Comparison of ENCODE assay signal across 20 mouse cellular contexts in genomic region chr4:154214075-154214474, GRCm38 (mm10). TPM values are rescaled to one million over a fixed set of nuclear protein-coding genes. Genes with fewer than 3 reads are reported as not detected.
DNase-seq lines count a peak whose midpoint lies in the region; ATAC-seq and TF ChIP-seq lines count a peak whose summit lies in the region.
"Had no signal": no experiment of that assay in that cellular context is flagged by ENCODE, and none has a peak within 500 bp of the region (broad histone marks: within the 10 kb centered on the region; RNA-seq: fewer than 3 reads in every experiment).

No protein-coding gene starts in this region.

- 17% methylated on average over 5 of the region's 5 CpGs for WGBS in heart, embryonic 15.5 days
- WGBS in lung, embryonic 16.5 days, result 3% methylated on average over 5 of the region's 5 CpGs
- WGBS in lung, postnatal 0 days, result 8% methylated on average over 5 of the region's 5 CpGs
- 8% methylated on average over 5 of the region's 5 CpGs for WGBS in intestine, embryonic 16.5 days
- 6% methylated on average over 5 of the region's 5 CpGs for WGBS in stomach, embryonic 16.5 days

- no peak overlapping the region for H3K9ac ChIP-seq in heart, embryonic 15.5 days
- H3K9ac ChIP-seq in lung, embryonic 16.5 days (ENCODE audit: low read length), result no peak overlapping the region
- H3K9ac ChIP-seq in lung, postnatal 0 days (replicated peaks; ENCODE audit: low read depth), result no peak overlapping the region
- H3K9ac ChIP-seq in intestine, embryonic 16.5 days (ENCODE audit: low read depth, low read length), result no peak overlapping the region
- H3K9ac ChIP-seq in stomach, embryonic 16.5 days (ENCODE audit: low read length), result no peak overlapping the region
- H3K9ac ChIP-seq: midbrain, embryonic 15.5 days had no signal

- no peaks in the 10 kb centered on the region for H3K27me3 ChIP-seq in heart, embryonic 15.5 days
- H3K27me3 ChIP-seq in lung, embryonic 16.5 days (ENCODE audit: control insufficient read depth, insufficient read depth, low read depth, low read length), result no peaks in the 10 kb centered on the region
- H3K27me3 ChIP-seq in lung, postnatal 0 days (replicated peaks; ENCODE audit: insufficient read depth, low read length), result no peaks in the 10 kb centered on the region
- no peaks in the 10 kb centered on the region for H3K27me3 ChIP-seq in intestine, embryonic 16.5 days (replicated peaks; ENCODE audit: control insufficient read depth, insufficient read depth, low read length)
- no peaks in the 10 kb centered on the region for H3K27me3 ChIP-seq in stomach, embryonic 16.5 days (ENCODE audit: control insufficient read depth, insufficient read depth, low read length)
- H3K27me3 ChIP-seq: midbrain, embryonic 15.5 days had no signal

- DNase-seq in heart, adult 11 months, result no peak
- DNase-seq in lung, postnatal 0 days (ENCODE audit: low spot score), result no peak
- DNase-seq in urinary bladder, postnatal 10 days (ENCODE audit: low spot score), result no peak
- no peak for DNase-seq in frontal cortex, postnatal 25 days (ENCODE audit: low spot score in 2 of 2)
- DNase-seq: cerebellum, adult 18-20 months; embryo, embryonic 11 days; kidney, adult 8-10 months; kidney, postnatal 25 days; retina, postnatal 1 day; right cerebral cortex, postnatal 4 days; thymus, postnatal 36 days had no signal

- TF ChIP-seq EP300 in lung, postnatal 0 days (IDR thresholded peaks at IDR 0.05), result no peak

- H3K27ac ChIP-seq in heart, embryonic 15.5 days, result peak overlapping the region; percentile 86
- no peak overlapping the region for H3K27ac ChIP-seq in lung, embryonic 16.5 days (ENCODE audit: low read length)
- H3K27ac ChIP-seq in lung, postnatal 0 days (ENCODE audit: low read length), result no peak overlapping the region
- H3K27ac ChIP-seq in intestine, embryonic 16.5 days (ENCODE audit: low read length), result no peak overlapping the region
- H3K27ac ChIP-seq in stomach, embryonic 16.5 days (ENCODE audit: low read length), result 0 out of 2 replicates have a peak overlapping the region, but pooled peaks have one; percentile 17
- H3K27ac ChIP-seq: midbrain, embryonic 15.5 days had no signal

- no peaks in the 10 kb centered on the region for H3K36me3 ChIP-seq in heart, embryonic 15.5 days
- H3K36me3 ChIP-seq in lung, embryonic 16.5 days (ENCODE audit: control insufficient read depth, insufficient read depth, low read length), result no peaks in the 10 kb centered on the region
- no peaks in the 10 kb centered on the region for H3K36me3 ChIP-seq in lung, postnatal 0 days (ENCODE audit: insufficient read depth, low read length)
- no peaks in the 10 kb centered on the region for H3K36me3 ChIP-seq in intestine, embryonic 16.5 days (ENCODE audit: control insufficient read depth, insufficient read depth, low read length)
- H3K36me3 ChIP-seq in stomach, embryonic 16.5 days (ENCODE audit: control insufficient read depth, insufficient read depth, low read length), result no peaks in the 10 kb centered on the region
- H3K36me3 ChIP-seq: midbrain, embryonic 15.5 days had no signal

- no peaks in the 10 kb centered on the region for H3K9me3 ChIP-seq in heart, embryonic 15.5 days (replicated peaks)
- no peaks in the 10 kb centered on the region for H3K9me3 ChIP-seq in lung, embryonic 16.5 days (ENCODE audit: control insufficient read depth, low read length)
- H3K9me3 ChIP-seq in lung, postnatal 0 days (ENCODE audit: low read length), result no peaks in the 10 kb centered on the region
- H3K9me3 ChIP-seq in intestine, embryonic 16.5 days (ENCODE audit: control insufficient read depth, low read length), result no peaks in the 10 kb centered on the region
- H3K9me3 ChIP-seq in stomach, embryonic 16.5 days (replicated peaks; ENCODE audit: control insufficient read depth, low read length), result no peaks in the 10 kb centered on the region
- H3K9me3 ChIP-seq: megakaryocyte, embryonic 14.5 days; midbrain, embryonic 15.5 days had no signal

- H3K4me3 ChIP-seq in heart, embryonic 15.5 days, result no peak overlapping the region
- H3K4me3 ChIP-seq in lung, embryonic 16.5 days (ENCODE audit: low read length), result no peak overlapping the region
- no peak overlapping the region for H3K4me3 ChIP-seq in lung, postnatal 0 days (ENCODE audit: low read depth, low read length)
- H3K4me3 ChIP-seq in intestine, embryonic 16.5 days (ENCODE audit: low read length), result no peak overlapping the region
- no peak overlapping the region for H3K4me3 ChIP-seq in stomach, embryonic 16.5 days (replicated peaks; ENCODE audit: low read length)
- H3K4me3 ChIP-seq: erythroblast, embryonic 14.5 days; megakaryocyte, embryonic 14.5 days; midbrain, embryonic 15.5 days; myocyte had no signal

- H3K4me2 ChIP-seq in heart, embryonic 15.5 days, result peak overlapping the region; percentile 25; the same call in 1 of the 2 replicates
- no peak overlapping the region for H3K4me2 ChIP-seq in lung, embryonic 16.5 days (ENCODE audit: low read depth, low read length)
- H3K4me2 ChIP-seq in lung, postnatal 0 days (replicated peaks; ENCODE audit: low read depth, low read length), result no peak overlapping the region
- no peak overlapping the region for H3K4me2 ChIP-seq in intestine, embryonic 16.5 days (ENCODE audit: low read depth, low read length)
- H3K4me2 ChIP-seq in stomach, embryonic 16.5 days (ENCODE audit: low read depth, low read length), result no peak overlapping the region
- H3K4me2 ChIP-seq: midbrain, embryonic 15.5 days had no signal

- H3K4me1 ChIP-seq in heart, embryonic 15.5 days (replicated peaks), result peaks cover 43% of the 10 kb centered on the region
- peaks cover 10% of the 10 kb centered on the region for H3K4me1 ChIP-seq in lung, embryonic 16.5 days (replicated peaks; ENCODE audit: control insufficient read depth, insufficient read depth, low read length)
- H3K4me1 ChIP-seq in lung, postnatal 0 days (ENCODE audit: insufficient read depth, low read depth, low read length), result no peaks in the 10 kb centered on the region
- peaks cover 12% of the 10 kb centered on the region; the same call in 1 of the 2 replicates for H3K4me1 ChIP-seq in intestine, embryonic 16.5 days (ENCODE audit: control insufficient read depth, insufficient read depth, low read length)
- peaks cover 14% of the 10 kb centered on the region; the same call in 1 of the 2 replicates for H3K4me1 ChIP-seq in stomach, embryonic 16.5 days (ENCODE audit: control insufficient read depth, insufficient read depth, low read length)
- H3K4me1 ChIP-seq: megakaryocyte, embryonic 14.5 days had no signal

- no peak for TF ChIP-seq CTCF in lung, postnatal 0 days (IDR thresholded peaks at IDR 0.05)

- ATAC-seq in heart, embryonic 15.5 days (replicated peaks; ENCODE audit: insufficient number of reproducible peaks, insufficient read depth, low FRiP score, low read depth), result peak; percentile 48
- ATAC-seq in lung, embryonic 16.5 days (ENCODE audit: low read depth), result peak; percentile 50; the same call in 1 of the 2 replicates
- no peak for ATAC-seq in lung, postnatal 0 days
- peak; percentile 59; the same call in 1 of the 2 replicates for ATAC-seq in intestine, embryonic 16.5 days
- peak; percentile 41; the same call in 1 of the 2 replicates for ATAC-seq in stomach, embryonic 16.5 days (ENCODE audit: insufficient read depth, low FRiP score)
- ATAC-seq: forebrain, embryonic 16.5 days; midbrain, embryonic 15.5 days had no signal

RNA-seq across cellular contexts. Expression of gene Megf6, which starts 43.5 kb away (rescaled TPM):
- 31.5 and 47.7 TPM in 2 replicates for polyA plus RNA-seq in heart, embryonic 15.5 days (2015; fragmentation: Nextera tagmentation; extraction: Ambion mirVana)
- polyA plus RNA-seq in lung, embryonic 16.5 days (2015; fragmentation: Nextera tagmentation; extraction: Ambion mirVana), result 23.4 and 28.2 TPM in 2 replicates
- polyA plus RNA-seq in lung, postnatal 0 days (2015; fragmentation: Nextera tagmentation; extraction: Ambion mirVana), result 24.1 and 25.5 TPM in 2 replicates
- 10.3 and 12.0 TPM in 2 replicates for polyA plus RNA-seq in intestine, embryonic 16.5 days (2015; fragmentation: Nextera tagmentation; extraction: Ambion mirVana)
- polyA plus RNA-seq in stomach, embryonic 16.5 days (2015; fragmentation: Nextera tagmentation; extraction: Ambion mirVana), result 25.2 and 25.6 TPM in 2 replicates
- polyA plus RNA-seq: myocyte had no signal

RNA-seq across cellular contexts. Expression of gene Tprgl, which starts 53.6 kb away (rescaled TPM):
- polyA plus RNA-seq in heart, embryonic 15.5 days (2015; fragmentation: Nextera tagmentation; extraction: Ambion mirVana), result 116 and 145 TPM in 2 replicates
- 144 and 148 TPM in 2 replicates for polyA plus RNA-seq in lung, embryonic 16.5 days (2015; fragmentation: Nextera tagmentation; extraction: Ambion mirVana)
- polyA plus RNA-seq in lung, postnatal 0 days (2015; fragmentation: Nextera tagmentation; extraction: Ambion mirVana), result 249 and 268 TPM in 2 replicates
- polyA plus RNA-seq in intestine, embryonic 16.5 days (2015; fragmentation: Nextera tagmentation; extraction: Ambion mirVana), result 87.9 and 93.9 TPM in 2 replicates
- 122 and 126 TPM in 2 replicates for polyA plus RNA-seq in stomach, embryonic 16.5 days (2015; fragmentation: Nextera tagmentation; extraction: Ambion mirVana)

Comparison
In these comparisons a context has a peak if more than half of its experiments do, and no peak if none do; other contexts are left out.
1. H3K27ac ChIP-seq: peak in heart, embryonic 15.5 days (single experiment) and stomach, embryonic 16.5 days (single experiment); none in lung, embryonic 16.5 days (single experiment), lung, postnatal 0 days (single experiment) and intestine, embryonic 16.5 days (single experiment).